Mouse (Mus musculus) megakaryocyte, embryonic 14.5 days (primary cell): ENCODE data around the gene Strip1. TPM values are rescaled to one million over a fixed set of nuclear protein-coding genes. Genes with fewer than 3 reads are reported as not detected.

Source experiments
- H3K27me3 ChIP-seq: replicated peaks from 2 replicates; pipeline ENCODE3; 2012; ENCODE audit warnings: inconsistent platforms
- H3K36me3 ChIP-seq: replicated peaks from 2 replicates; pipeline ENCODE3; 2012; ENCODE audit warnings: low read length, inconsistent platforms, mixed read lengths
- H3K4me1 ChIP-seq: 2 replicates; pipeline ENCODE4 v1.6.1; 2012; ENCODE audit warnings: inconsistent platforms
- H3K4me3 ChIP-seq: replicated peaks from 2 replicates; pipeline ENCODE3; 2012; ENCODE audit warnings: moderate library complexity, mild to moderate bottlenecking, inconsistent platforms
- H3K9me3 ChIP-seq: 2 replicates; pipeline ENCODE4 v1.6.1; 2012; ENCODE audit warnings: inconsistent platforms
- FLI1 ChIP-seq: IDR thresholded peaks from 2 replicates; pipeline ENCODE4 v1.6.1; 2012; ENCODE audit warnings: low read length, inconsistent platforms, mixed read lengths
- GATA1 ChIP-seq: IDR thresholded peaks from 3 replicates; pipeline ENCODE4 v1.6.1; 2012; ENCODE audit warnings: mixed read lengths, low read length, inconsistent platforms, borderline replicate concordance
- polyA plus RNA-seq: library from polyadenylated mRNA; stranded (reverse); fragments of >175 nt; gene quantifications from 2 replicates; pipeline ENCODE4 v1.2.3, GENCODE M21; 2012; ENCODE audit warnings: low replicate concordance; ENCODE audit not compliant: insufficient read depth

Gene Strip1
- polyA plus RNA-seq, 1 experiment: 13.3 TPM

DNA sequence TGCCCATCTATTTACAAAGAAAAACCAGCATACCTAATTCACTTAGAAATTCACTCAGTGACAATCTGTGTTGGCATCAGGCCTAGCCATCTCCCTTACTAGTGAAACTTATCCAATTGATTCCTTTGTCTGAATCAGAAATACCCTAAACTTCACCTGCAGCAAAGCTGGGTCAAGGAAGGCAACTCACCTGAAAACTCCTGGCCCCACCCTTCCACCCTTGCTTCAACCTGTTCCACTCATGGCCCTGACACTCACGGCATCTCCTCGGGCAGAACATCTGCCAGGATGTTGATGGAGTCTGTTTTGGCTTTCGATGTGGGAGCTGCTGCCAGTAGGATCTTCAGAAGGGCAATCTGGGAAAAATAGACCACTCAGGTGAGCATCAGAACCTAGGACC, 13.7 kb downstream of the Strip1 start:
- TF ChIP-seq FLI1: no peak
- no peak for TF ChIP-seq GATA1
- H3K36me3 ChIP-seq: peaks cover 99% of the 10 kb centered on the region
- no peak overlapping the region for H3K4me3 ChIP-seq
- peaks cover 21% of the 10 kb centered on the region for H3K4me1 ChIP-seq
- no peaks in the 10 kb centered on the region for H3K27me3 ChIP-seq
- no peaks in the 10 kb centered on the region for H3K9me3 ChIP-seq

DNA sequence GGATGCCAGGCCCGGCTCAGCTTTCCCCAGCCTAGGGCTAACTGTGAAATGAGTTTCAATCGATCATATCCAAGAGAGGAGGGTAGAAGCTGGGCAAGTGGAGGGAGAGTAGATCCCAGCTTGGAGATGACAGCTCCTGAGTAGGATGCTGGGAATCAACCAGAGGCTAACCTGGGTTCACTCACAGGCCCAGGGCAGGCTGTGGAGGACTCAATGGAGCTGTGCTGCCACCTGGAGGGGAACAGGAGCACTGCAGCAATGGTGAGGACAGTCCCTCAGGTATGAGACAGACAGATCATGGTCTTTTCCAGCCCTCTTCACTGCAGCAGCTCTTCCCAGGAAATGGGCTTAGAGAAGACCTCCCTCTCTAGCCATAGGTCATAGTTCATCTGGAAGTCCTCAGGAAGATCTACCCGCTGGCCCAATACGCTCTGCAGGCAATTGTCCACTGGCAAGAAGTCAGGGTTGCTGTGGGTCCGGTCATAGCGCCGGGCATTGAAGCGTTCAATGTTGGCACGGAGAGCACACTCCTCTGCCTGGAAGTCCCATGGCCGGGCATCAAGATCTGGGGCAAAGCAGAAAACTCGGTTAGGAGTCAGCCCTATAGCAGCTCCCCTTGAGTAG, 18.5 kb downstream of the Strip1 start:
- peaks cover 19% of the 10 kb centered on the region for H3K27me3 ChIP-seq
- peaks cover 7% of the 10 kb centered on the region; the same call in 1 of the 2 replicates for H3K4me1 ChIP-seq
- H3K4me3 ChIP-seq: no peak overlapping the region
- no peaks in the 10 kb centered on the region for H3K9me3 ChIP-seq
- TF ChIP-seq FLI1: no peak
- TF ChIP-seq GATA1: no peak
- peaks cover 76% of the 10 kb centered on the region for H3K36me3 ChIP-seq

DNA sequence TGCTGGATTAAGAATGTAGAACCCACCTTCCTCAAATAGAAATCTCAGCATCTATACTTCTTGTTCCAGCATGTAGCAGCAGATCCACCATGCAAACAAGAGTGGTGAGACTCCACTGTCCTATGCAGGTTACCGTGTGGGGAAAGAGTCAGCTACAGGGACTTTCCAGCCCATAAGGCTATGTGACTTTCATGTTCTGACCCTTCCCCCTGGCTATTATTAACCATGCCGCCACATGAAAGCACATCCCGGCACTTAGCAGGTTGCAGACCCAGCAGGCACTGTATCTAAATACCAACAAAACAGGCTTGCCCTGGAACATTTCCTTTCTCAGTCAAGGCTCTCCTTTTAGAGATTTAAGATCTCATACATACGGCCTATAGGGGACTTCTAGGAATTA, 20.1 kb downstream of the Strip1 start:
- peaks cover 60% of the 10 kb centered on the region for H3K36me3 ChIP-seq
- no peaks in the 10 kb centered on the region for H3K9me3 ChIP-seq
- TF ChIP-seq FLI1 (no peak), GATA1 (no peak)
- H3K4me3 ChIP-seq: no peak overlapping the region
- peaks cover 15% of the 10 kb centered on the region for H3K4me1 ChIP-seq
- peaks cover 33% of the 10 kb centered on the region for H3K27me3 ChIP-seq

- no peaks in the 10 kb centered on the region for H3K9me3 ChIP-seq
- peaks cover 39% of the 10 kb centered on the region for H3K36me3 ChIP-seq
- H3K4me1 ChIP-seq: peaks cover 23% of the 10 kb centered on the region
- TF ChIP-seq GATA1 (no peak), FLI1 (no peak)
- no peak overlapping the region for H3K4me3 ChIP-seq
- H3K27me3 ChIP-seq: peaks cover 45% of the 10 kb centered on the region
Observed at GRCm38 (mm10) chr3:107609376-107609775, 22.1 kb downstream of the Strip1 start.

- no peaks in the 10 kb centered on the region for H3K9me3 ChIP-seq
- no peak overlapping the region for H3K4me3 ChIP-seq
- TF ChIP-seq FLI1 (no peak), GATA1 (no peak)
- H3K4me1 ChIP-seq: peaks cover 23% of the 10 kb centered on the region
- H3K36me3 ChIP-seq: peaks cover 34% of the 10 kb centered on the region
- H3K27me3 ChIP-seq: peaks cover 51% of the 10 kb centered on the region
Observed at GRCm38 (mm10) chr3:107608808-107609207, 22.7 kb downstream of the Strip1 start.

- TF ChIP-seq FLI1: no peak
- TF ChIP-seq GATA1: no peak
- Histone ChIP-seq H3K9me3 (no peaks in the 10 kb centered on the region), H3K36me3 (peaks cover 18% of the 10 kb centered on the region), H3K27me3 (peaks cover 63% of the 10 kb centered on the region), H3K4me3 (no peak overlapping the region), H3K4me1 (peaks cover 23% of the 10 kb centered on the region)
Observed at GRCm38 (mm10) chr3:107607221-107607620, 24.3 kb downstream of the Strip1 start.

GRCm38 (mm10) chr3:107605304-107605703, 26.2 kb downstream of the Strip1 start:
- H3K9me3 ChIP-seq: no peaks in the 10 kb centered on the region
- H3K36me3 ChIP-seq: no peaks in the 10 kb centered on the region
- peaks cover 23% of the 10 kb centered on the region for H3K4me1 ChIP-seq
- peaks cover 80% of the 10 kb centered on the region for H3K27me3 ChIP-seq
- H3K4me3 ChIP-seq: no peak overlapping the region
- TF ChIP-seq FLI1 (no peak), GATA1 (no peak)

DNA sequence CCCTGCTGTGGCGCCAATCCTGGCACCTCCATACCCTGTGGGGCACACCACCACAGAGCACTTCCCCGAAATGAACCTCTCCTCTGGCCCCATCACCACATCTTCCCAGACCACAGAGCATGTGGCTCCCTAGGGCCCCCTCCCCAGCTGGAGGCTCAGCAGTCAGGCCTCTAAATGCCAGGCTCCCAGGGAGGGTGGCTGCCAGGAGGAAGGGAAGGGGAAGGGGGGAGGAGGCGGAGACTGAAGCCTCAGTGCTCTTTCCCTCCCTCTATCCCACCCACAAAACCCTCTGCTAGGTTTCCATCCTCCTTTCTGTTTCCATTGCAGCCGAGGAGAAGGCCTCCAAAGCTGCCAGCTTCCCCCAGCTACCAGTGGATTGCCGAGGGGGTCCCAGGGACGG, 31.4 kb downstream of the Strip1 start:
- no peak for TF ChIP-seq GATA1
- TF ChIP-seq FLI1: no peak
- H3K27me3 ChIP-seq: peaks cover 96% of the 10 kb centered on the region
- H3K9me3 ChIP-seq: peaks cover 7% of the 10 kb centered on the region; the same call in 1 of the 2 replicates
- H3K36me3 ChIP-seq: no peaks in the 10 kb centered on the region
- peaks cover 18% of the 10 kb centered on the region for H3K4me1 ChIP-seq
- no peak overlapping the region for H3K4me3 ChIP-seq

DNA sequence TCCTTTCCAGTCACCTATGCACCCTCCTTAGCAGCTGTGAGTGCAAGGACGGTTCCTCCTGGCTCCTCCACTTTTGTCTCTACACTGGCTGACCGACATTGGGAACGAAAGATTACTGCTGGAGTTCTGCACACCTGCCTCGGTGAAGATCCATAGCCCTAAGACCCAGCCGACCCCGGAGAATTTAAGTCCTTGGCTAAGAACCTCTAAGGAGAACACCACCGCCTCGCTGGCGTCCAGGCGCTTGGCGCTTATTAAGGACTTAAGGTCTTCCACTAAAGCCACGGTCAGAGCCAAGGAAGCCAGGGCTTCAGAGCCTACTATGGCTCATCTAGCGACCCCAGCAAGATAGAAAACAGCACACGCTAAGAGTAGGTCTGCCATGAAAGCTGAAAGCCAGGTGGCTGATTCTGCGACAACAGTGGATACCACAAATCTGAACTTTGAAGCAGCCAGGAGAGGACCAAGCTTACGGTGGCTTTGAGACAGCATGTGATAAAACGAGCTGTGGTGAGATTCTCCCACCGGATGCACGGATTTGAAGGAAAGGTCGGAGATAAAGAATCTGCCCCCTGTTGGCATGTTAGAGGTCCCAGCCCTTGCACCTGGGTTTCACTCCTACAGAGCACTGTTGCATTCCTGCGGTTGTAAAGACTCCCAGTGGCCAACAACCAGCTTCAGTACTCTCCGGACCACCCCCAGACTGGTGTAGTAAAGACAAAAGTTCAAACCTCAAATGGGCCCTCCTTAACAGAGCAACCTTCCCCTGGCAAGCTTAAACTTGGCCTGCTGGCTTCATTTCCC, 33.7 kb downstream of the Strip1 start:
- Histone ChIP-seq H3K4me1 (peaks cover 24% of the 10 kb centered on the region), H3K4me3 (no peak overlapping the region), H3K36me3 (no peaks in the 10 kb centered on the region), H3K9me3 (peaks cover 7% of the 10 kb centered on the region; the same call in 1 of the 2 replicates), H3K27me3 (peaks cover 100% of the 10 kb centered on the region)
- TF ChIP-seq FLI1: no peak
- TF ChIP-seq GATA1: no peak

DNA sequence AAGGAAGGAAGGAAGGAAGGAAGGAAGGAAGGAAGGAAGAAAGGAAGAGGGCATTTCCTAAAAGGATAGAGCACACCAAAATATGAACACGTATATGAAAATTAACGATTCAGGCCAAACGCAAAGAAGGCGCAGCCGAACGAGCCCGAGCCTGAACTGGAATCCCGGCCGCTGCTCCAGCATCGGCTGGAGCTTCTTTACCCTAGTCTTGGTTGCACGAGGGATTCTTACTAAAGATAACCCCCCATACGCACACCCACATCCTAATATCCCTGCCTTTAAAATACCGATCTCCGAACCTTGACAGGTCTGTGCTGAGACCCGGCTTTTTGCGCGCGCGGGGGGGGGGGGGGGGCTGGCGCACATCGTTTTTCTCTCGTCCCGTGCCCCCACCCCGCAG, 34.4 kb downstream of the Strip1 start:
- no peak overlapping the region for H3K4me3 ChIP-seq
- H3K36me3 ChIP-seq: no peaks in the 10 kb centered on the region
- no peak for TF ChIP-seq FLI1
- peaks cover 7% of the 10 kb centered on the region; the same call in 1 of the 2 replicates for H3K9me3 ChIP-seq
- H3K4me1 ChIP-seq: peaks cover 24% of the 10 kb centered on the region
- peaks cover 100% of the 10 kb centered on the region for H3K27me3 ChIP-seq
